ENCODE assay signal across 15 mouse cellular contexts in genomic region chr15:93521088-93521786, GRCm38 (mm10).
DNase-seq lines count a peak whose midpoint lies in the region; ATAC-seq and TF ChIP-seq lines count a peak whose summit lies in the region.
"Had no signal": no experiment of that assay in that cellular context is flagged by ENCODE, and none has a peak within 500 bp of the region (broad histone marks: within the 10 kb centered on the region; RNA-seq: fewer than 3 reads in every experiment).

No protein-coding gene starts in this region.

- WGBS in stomach, embryonic 16.5 days: 56% methylated on average over 11 of the region's 11 CpGs
- 65% methylated on average over 11 of the region's 11 CpGs for WGBS in stomach, postnatal 0 days
- 16% methylated on average over 11 of the region's 11 CpGs for WGBS in heart, embryonic 12.5 days
- 75% methylated on average over 11 of the region's 11 CpGs for WGBS in intestine, postnatal 0 days
- WGBS in liver, postnatal 0 days (ENCODE audit: insufficient replicate concordance): 63% methylated on average over 11 of the region's 11 CpGs

- H3K9me3 ChIP-seq in stomach, embryonic 16.5 days (replicated peaks; ENCODE audit: control insufficient read depth, low read length): no peaks in the 10 kb centered on the region
- no peaks in the 10 kb centered on the region for H3K9me3 ChIP-seq in stomach, postnatal 0 days (ENCODE audit: control insufficient read depth, low read length)
- no peaks in the 10 kb centered on the region for H3K9me3 ChIP-seq in heart, embryonic 12.5 days (replicated peaks)
- no peaks in the 10 kb centered on the region for H3K9me3 ChIP-seq in intestine, postnatal 0 days (ENCODE audit: control insufficient read depth)
- no peaks in the 10 kb centered on the region for H3K9me3 ChIP-seq in liver, postnatal 0 days (ENCODE audit: low read length)
- H3K9me3 ChIP-seq: embryonic facial prominence, embryonic 12.5 days; forebrain, embryonic 13.5 days; midbrain, embryonic 12.5 days had no signal

- H3K4me3 ChIP-seq in stomach, embryonic 16.5 days (replicated peaks; ENCODE audit: low read length): no peak overlapping the region
- H3K4me3 ChIP-seq in stomach, postnatal 0 days (ENCODE audit: low read depth, low read length): no peak overlapping the region
- no peak overlapping the region for H3K4me3 ChIP-seq in heart, embryonic 12.5 days
- no peak overlapping the region for H3K4me3 ChIP-seq in intestine, postnatal 0 days (ENCODE audit: low read depth, low read length)
- no peak overlapping the region for H3K4me3 ChIP-seq in liver, postnatal 0 days (ENCODE audit: low read depth, low read length)
- H3K4me3 ChIP-seq: embryonic facial prominence, embryonic 12.5 days; forebrain, embryonic 13.5 days; midbrain, embryonic 12.5 days had no signal

- no peak overlapping the region for H3K4me2 ChIP-seq in stomach, embryonic 16.5 days (ENCODE audit: low read depth, low read length)
- no peak overlapping the region for H3K4me2 ChIP-seq in stomach, postnatal 0 days (replicated peaks; ENCODE audit: low read depth)
- H3K4me2 ChIP-seq in heart, embryonic 12.5 days: peak overlapping the region; percentile 75
- H3K4me2 ChIP-seq in intestine, postnatal 0 days (replicated peaks; ENCODE audit: low read depth): no peak overlapping the region
- H3K4me2 ChIP-seq in liver, postnatal 0 days (ENCODE audit: low read depth, low read length): no peak overlapping the region
- H3K4me2 ChIP-seq: forebrain, embryonic 13.5 days; midbrain, embryonic 12.5 days had no signal

- ATAC-seq in stomach, embryonic 16.5 days (ENCODE audit: insufficient read depth, low FRiP score): no peak
- ATAC-seq in stomach, postnatal 0 days (ENCODE audit: low FRiP score, low TSS enrichment): no peak
- ATAC-seq in heart, embryonic 12.5 days (ENCODE audit: insufficient number of reproducible peaks, low FRiP score): no peak
- no peak for ATAC-seq in intestine, postnatal 0 days
- no peak for ATAC-seq in liver, postnatal 0 days
- ATAC-seq: forebrain, embryonic 13.5 days had no signal

- H3K27me3 ChIP-seq in stomach, embryonic 16.5 days (ENCODE audit: control insufficient read depth, insufficient read depth, low read length): no peaks in the 10 kb centered on the region
- H3K27me3 ChIP-seq in stomach, postnatal 0 days (ENCODE audit: control insufficient read depth, insufficient read depth, low read length): no peaks in the 10 kb centered on the region
- no peaks in the 10 kb centered on the region for H3K27me3 ChIP-seq in heart, embryonic 12.5 days (replicated peaks)
- H3K27me3 ChIP-seq in intestine, postnatal 0 days (replicated peaks; ENCODE audit: control insufficient read depth, insufficient read depth, low read length): no peaks in the 10 kb centered on the region
- peaks cover 15% of the 10 kb centered on the region for H3K27me3 ChIP-seq in liver, postnatal 0 days (ENCODE audit: insufficient read depth, low read length)
- H3K27me3 ChIP-seq: embryonic facial prominence, embryonic 12.5 days had no signal

- H3K36me3 ChIP-seq in stomach, embryonic 16.5 days (ENCODE audit: control insufficient read depth, insufficient read depth, low read length): no peaks in the 10 kb centered on the region
- H3K36me3 ChIP-seq in stomach, postnatal 0 days (ENCODE audit: control insufficient read depth, insufficient read depth, low read length): no peaks in the 10 kb centered on the region
- no peaks in the 10 kb centered on the region for H3K36me3 ChIP-seq in heart, embryonic 12.5 days
- H3K36me3 ChIP-seq in intestine, postnatal 0 days (ENCODE audit: control insufficient read depth, insufficient read depth): no peaks in the 10 kb centered on the region
- H3K36me3 ChIP-seq in liver, postnatal 0 days (replicated peaks; ENCODE audit: insufficient read depth, low read length): no peaks in the 10 kb centered on the region
- H3K36me3 ChIP-seq: embryonic facial prominence, embryonic 12.5 days; G1E; midbrain, embryonic 12.5 days had no signal

- TF ChIP-seq CTCF in stomach, postnatal 0 days (IDR thresholded peaks at IDR 0.05; ENCODE audit: low read depth): no peak
- no peak for TF ChIP-seq CTCF in intestine, postnatal 0 days (IDR thresholded peaks at IDR 0.05; ENCODE audit: low read depth)
- TF ChIP-seq CTCF in liver, postnatal 0 days (IDR thresholded peaks at IDR 0.05; ENCODE audit: low read depth): no peak

- H3K9ac ChIP-seq in stomach, embryonic 16.5 days (ENCODE audit: low read length): no peak overlapping the region
- no peak overlapping the region for H3K9ac ChIP-seq in stomach, postnatal 0 days (ENCODE audit: low read length)
- H3K9ac ChIP-seq in heart, embryonic 12.5 days: peak overlapping the region; percentile 42
- no peak overlapping the region for H3K9ac ChIP-seq in intestine, postnatal 0 days (ENCODE audit: low read depth, low read length)
- no peak overlapping the region for H3K9ac ChIP-seq in liver, postnatal 0 days (replicated peaks)
- H3K9ac ChIP-seq: embryonic facial prominence, embryonic 12.5 days; forebrain, embryonic 13.5 days; midbrain, embryonic 12.5 days had no signal

- no peak for TF ChIP-seq EP300 in stomach, postnatal 0 days (optimal IDR thresholded peaks at IDR 0.05)
- no peak for TF ChIP-seq EP300 in liver, postnatal 0 days (IDR thresholded peaks at IDR 0.05; ENCODE audit: low read depth)

- H3K27ac ChIP-seq in stomach, embryonic 16.5 days (ENCODE audit: low read length): peak overlapping the region; percentile 29; the same call in 1 of the 2 replicates
- no peak overlapping the region for H3K27ac ChIP-seq in stomach, postnatal 0 days (replicated peaks)
- H3K27ac ChIP-seq in heart, embryonic 12.5 days (ENCODE audit: poor library complexity, severe bottlenecking): peak overlapping the region; percentile 96
- H3K27ac ChIP-seq in intestine, postnatal 0 days (ENCODE audit: low read depth, low read length): no peak overlapping the region
- H3K27ac ChIP-seq in liver, postnatal 0 days (ENCODE audit: low read depth): no peak overlapping the region
- H3K27ac ChIP-seq: embryonic facial prominence, embryonic 12.5 days; forebrain, embryonic 13.5 days; midbrain, embryonic 12.5 days had no signal

- DNase-seq in heart, adult 18-20 months: peak; percentile 41 to 43
- DNase-seq in heart, postnatal 25 days (ENCODE audit: low spot score): no peak
- no peak for DNase-seq in stomach, postnatal 0 days (ENCODE audit: low spot score)
- no peak for DNase-seq in liver, postnatal 0 days
- DNase-seq in kidney, adult 8-10 months: no peak
- DNase-seq: cerebellum, postnatal 25 days; liver; thymus, postnatal 25 days had no signal

- intact Hi-C loops in heart, postnatal 25 days (cut with DNase I): no loop called here

- peaks cover 23% of the 10 kb centered on the region for H3K4me1 ChIP-seq in stomach, embryonic 16.5 days (ENCODE audit: control insufficient read depth, insufficient read depth, low read length)
- H3K4me1 ChIP-seq in stomach, postnatal 0 days (replicated peaks; ENCODE audit: control insufficient read depth, insufficient read depth): peaks cover 3% of the 10 kb centered on the region; the same call in 1 of the 2 replicates
- H3K4me1 ChIP-seq in heart, embryonic 12.5 days (replicated peaks): peaks cover 65% of the 10 kb centered on the region
- H3K4me1 ChIP-seq in intestine, postnatal 0 days (replicated peaks; ENCODE audit: control insufficient read depth, insufficient read depth, low read length): no peaks in the 10 kb centered on the region; the same call in 1 of the 2 replicates
- peaks cover 18% of the 10 kb centered on the region for H3K4me1 ChIP-seq in liver, postnatal 0 days (ENCODE audit: insufficient read depth)

Comparison
In these comparisons a context has a peak if more than half of its experiments do, and no peak if none do; other contexts are left out.
1. DNase-seq: peak in heart, adult 18-20 months (2 of 2); none in heart, postnatal 25 days (single experiment), stomach, postnatal 0 days (single experiment), liver, postnatal 0 days (single experiment) and kidney, adult 8-10 months (0 of 2).
2. H3K27ac ChIP-seq: peak in stomach, embryonic 16.5 days (single experiment) and heart, embryonic 12.5 days (single experiment); none in stomach, postnatal 0 days (single experiment), intestine, postnatal 0 days (single experiment) and liver, postnatal 0 days (single experiment).